Mouse (Mus musculus) midbrain, postnatal 0 days (tissue): ENCODE results near the gene Crtc3. TPM values are rescaled to one million over a fixed set of nuclear protein-coding genes. Genes with fewer than 3 reads are reported as not detected.
A peak's percentile ranks its signal among the peaks of the same experiment; 100 is the strongest.

Source experiments
- ATAC-seq: fragments of 200-750 bp; cut with Nextera tagmentation; 2 replicates; pipeline ENCODE4 v1.8.0; 2017; ENCODE audit warnings: moderate number of reproducible peaks, mild to moderate bottlenecking, moderate TSS enrichment, moderate library complexity; ENCODE audit not compliant: low FRiP score
- DNase-seq: peaks from one replicate; pipeline ENCODE4 v3.0.0-alpha.2; 2015; ENCODE audit warnings: low spot score
- H3K27ac ChIP-seq: fragments of 300-500 bp; sonication (generic); 2 replicates; pipeline ENCODE4 v1.5.1; 2014; ENCODE audit warnings: low read depth, mild to moderate bottlenecking, low read length, mixed read lengths
- H3K27me3 ChIP-seq: fragments of 300-500 bp; sonication (generic); 2 replicates; pipeline ENCODE4 v1.6.1; 2014; ENCODE audit warnings: low read length, control low read depth, mixed read lengths; ENCODE audit not compliant: insufficient read depth
- H3K36me3 ChIP-seq: fragments of 300-500 bp; sonication (generic); 2 replicates; pipeline ENCODE4 v1.6.1; 2014; ENCODE audit warnings: low read length, control low read depth, mixed read lengths; ENCODE audit not compliant: insufficient read depth
- H3K4me1 ChIP-seq: fragments of 300-500 bp; sonication (generic); 2 replicates; pipeline ENCODE4 v1.6.1; 2014; ENCODE audit warnings: mild to moderate bottlenecking, control low read depth, antibody characterized with exemption, low read length, mixed read lengths; ENCODE audit not compliant: insufficient read depth
- H3K4me2 ChIP-seq: fragments of 300-500 bp; sonication (generic); 2 replicates; pipeline ENCODE4 v1.6.1; 2014; ENCODE audit warnings: low read depth, mild to moderate bottlenecking, low read length, mixed read lengths; ENCODE audit not compliant: poor library complexity, severe bottlenecking
- H3K4me3 ChIP-seq: fragments of 300-500 bp; sonication (generic); 2 replicates; pipeline ENCODE4 v1.5.1; 2014; ENCODE audit warnings: low read depth, mild to moderate bottlenecking, low read length, moderate library complexity
- H3K9ac ChIP-seq: fragments of 300-500 bp; sonication (generic); replicated peaks from 2 replicates; pipeline ENCODE4 v1.6.1; 2014; ENCODE audit warnings: mild to moderate bottlenecking, low read length, moderate library complexity, mixed read lengths; ENCODE audit not compliant: poor library complexity, severe bottlenecking
- H3K9me3 ChIP-seq: fragments of 300-500 bp; sonication (generic); 2 replicates; pipeline ENCODE4 v1.6.1; 2016; ENCODE audit warnings: low read length, control low read depth
- CTCF ChIP-seq: IDR thresholded peaks from 2 replicates; pipeline ENCODE4 v1.5.1; 2016; ENCODE audit warnings: antibody characterized with exemption, mild to moderate bottlenecking
- WGBS: fragments of 180-500 bp; shearing (Covaris S2); extraction: QIAGEN DNeasy Blood & Tissue Kit; methylation state at CpG from one replicate; pipeline ENCODE4 v1.1.7; 2014; 5-methylcytosine and 5-hydroxymethylcytosine counted together
- polyA plus RNA-seq: library from polyadenylated mRNA; unstranded; fragments of >200 nt; fragmentation: Nextera tagmentation; extraction: Ambion mirVana; gene quantifications from 2 replicates; pipeline ENCODE4 v1.2.1, GENCODE M21; 2015
- total RNA-seq: library from RNA; depleted of rRNA; stranded (reverse); fragments of >200 nt; gene quantifications from 2 replicates; pipeline ENCODE4 v1.2.3, GENCODE M21; 2014

Gene Crtc3
- total and polyA plus RNA-seq, 2 experiments from 2014 or later, result 12.9 to 13.0 TPM

- ATAC-seq (no peak), DNase-seq (no peak)
- no peak for TF ChIP-seq CTCF
- Histone ChIP-seq H3K9me3 (no peaks in the 10 kb centered on the region), H3K27me3 (no peaks in the 10 kb centered on the region), H3K4me3 (no peak overlapping the region), H3K36me3 (0 out of 2 replicates have a peak, but pooled peaks cover 9% of the 10 kb centered on the region), H3K9ac (no peak overlapping the region), H3K4me2 (no peak overlapping the region), H3K27ac (no peak overlapping the region), H3K4me1 (no peaks in the 10 kb centered on the region)
- 84% methylated on average over 12 of the region's 12 CpGs for WGBS
Measured at GRCm38 (mm10) chr7:80629369-80629768, 59.3 kb downstream of the Crtc3 start.

GRCm38 (mm10) chr7:80628708-80629183 lies 59.9 kb downstream of the Crtc3 start:
- peak; percentile 69 for DNase-seq
- ATAC-seq, result no peak
- H3K4me2 ChIP-seq, result no peak overlapping the region
- TF ChIP-seq CTCF, result no peak
- H3K9me3 ChIP-seq, result no peaks in the 10 kb centered on the region
- 0 out of 2 replicates have a peak, but pooled peaks cover 9% of the 10 kb centered on the region for H3K36me3 ChIP-seq
- 0 out of 2 replicates have a peak overlapping the region, but pooled peaks have one; percentile 32 for H3K27ac ChIP-seq
- H3K4me1 ChIP-seq, result no peaks in the 10 kb centered on the region
- no peaks in the 10 kb centered on the region for H3K27me3 ChIP-seq
- no peak overlapping the region for H3K4me3 ChIP-seq
- WGBS, result 57% methylated on average over 8 of the region's 8 CpGs
- H3K9ac ChIP-seq, result no peak overlapping the region

- no peak for DNase-seq
- no peak overlapping the region for H3K9ac ChIP-seq
- H3K4me1 ChIP-seq, result no peaks in the 10 kb centered on the region
- no peaks in the 10 kb centered on the region for H3K9me3 ChIP-seq
- WGBS, result 77% methylated on average over 5 of the region's 5 CpGs
- H3K4me3 ChIP-seq, result no peak overlapping the region
- no peak for ATAC-seq
- H3K4me2 ChIP-seq, result no peak overlapping the region
- 0 out of 2 replicates have a peak, but pooled peaks cover 9% of the 10 kb centered on the region for H3K36me3 ChIP-seq
- TF ChIP-seq CTCF, result no peak
- no peaks in the 10 kb centered on the region for H3K27me3 ChIP-seq
- H3K27ac ChIP-seq, result no peak overlapping the region
Measured at GRCm38 (mm10) chr7:80626943-80627342, 61.7 kb downstream of the Crtc3 start.

GRCm38 (mm10) chr7:80625841-80626240 lies 62.8 kb downstream of the Crtc3 start:
- Histone ChIP-seq H3K4me3 (no peak overlapping the region), H3K9me3 (no peaks in the 10 kb centered on the region), H3K4me2 (no peak overlapping the region), H3K27ac (no peak overlapping the region), H3K4me1 (no peaks in the 10 kb centered on the region), H3K36me3 (0 out of 2 replicates have a peak, but pooled peaks cover 9% of the 10 kb centered on the region), H3K9ac (no peak overlapping the region), H3K27me3 (no peaks in the 10 kb centered on the region)
- no peak for TF ChIP-seq CTCF
- 81% methylated on average over 7 of the region's 7 CpGs for WGBS
- ATAC-seq (no peak), DNase-seq (no peak)

- Histone ChIP-seq H3K9ac (no peak overlapping the region), H3K27ac (no peak overlapping the region), H3K36me3 (0 out of 2 replicates have a peak, but pooled peaks cover 9% of the 10 kb centered on the region), H3K4me3 (no peak overlapping the region), H3K4me2 (no peak overlapping the region), H3K4me1 (no peaks in the 10 kb centered on the region), H3K9me3 (no peaks in the 10 kb centered on the region), H3K27me3 (no peaks in the 10 kb centered on the region)
- TF ChIP-seq CTCF, result no peak
- ATAC-seq (no peak), DNase-seq (no peak)
- 91% methylated on average over 5 of the region's 5 CpGs for WGBS
Measured at GRCm38 (mm10) chr7:80623276-80623675, 65.4 kb downstream of the Crtc3 start.

- WGBS, result 80% methylated on average over 9 of the region's 9 CpGs
- ATAC-seq (no peak), DNase-seq (no peak)
- Histone ChIP-seq H3K9ac (no peak overlapping the region), H3K4me2 (no peak overlapping the region), H3K27me3 (no peaks in the 10 kb centered on the region), H3K9me3 (no peaks in the 10 kb centered on the region), H3K4me3 (no peak overlapping the region), H3K27ac (no peak overlapping the region), H3K4me1 (no peaks in the 10 kb centered on the region), H3K36me3 (peaks cover 6% of the 10 kb centered on the region; the same call in 1 of the 2 replicates)
- no peak for TF ChIP-seq CTCF
Measured at GRCm38 (mm10) chr7:80616096-80616495, 72.6 kb downstream of the Crtc3 start.
